Mouse (Mus musculus): ENCODE measurements around the gene A930004D18Rik.
A peak's percentile ranks its signal among the peaks of the same experiment; 100 is the strongest.

The A930004D18Rik gene

DNA sequence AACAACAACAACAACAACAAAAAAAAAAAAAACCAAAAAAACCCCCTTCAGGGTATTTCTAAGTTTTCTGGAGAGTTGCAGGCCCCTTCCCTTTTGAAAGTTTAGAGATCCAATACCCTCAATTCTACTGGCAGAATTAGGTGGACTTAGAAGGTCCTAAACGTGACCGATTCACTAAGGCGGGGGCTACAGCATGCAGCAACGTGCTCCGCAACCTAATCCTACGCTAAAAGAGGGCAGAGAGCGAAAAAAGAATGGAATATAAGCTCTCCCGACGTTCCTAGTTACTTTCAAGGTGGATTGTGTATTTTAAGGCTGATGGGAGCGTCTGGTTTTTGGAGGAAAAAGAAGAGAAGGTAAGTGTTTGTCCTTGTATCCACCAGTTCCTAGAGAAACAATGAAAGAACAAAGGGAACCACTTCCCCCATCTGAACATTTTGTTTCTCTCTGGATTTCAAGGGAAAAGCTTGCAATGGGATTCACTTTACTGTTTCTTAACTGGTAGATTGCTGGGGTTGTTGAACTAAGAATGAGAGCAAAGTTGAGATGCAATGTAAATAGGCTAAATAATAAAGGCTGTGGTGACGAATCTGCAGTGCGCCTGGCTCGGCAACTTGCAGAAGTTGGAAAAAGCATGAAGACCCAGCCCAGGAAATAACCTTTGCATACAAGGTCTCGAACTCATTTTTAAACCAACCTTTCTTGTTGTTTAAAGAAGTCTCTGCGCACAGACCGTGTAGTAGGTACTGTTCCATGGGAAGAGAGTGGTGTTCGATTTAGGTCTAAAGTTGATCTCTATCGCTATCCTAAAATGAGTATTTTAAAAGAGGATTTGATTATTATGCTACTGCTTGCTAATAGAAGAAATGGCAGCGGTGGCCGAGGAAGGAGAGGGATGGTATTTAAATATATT, 17.7 kb upstream of the A930004D18Rik start, which contains the start of gene Mllt10:
Gene Mllt10 (plus strand): TSS at position 222 of the 913 bp plus-strand sequence.
- Histone ChIP-seq H3K36me3 (ENCODE audit: insufficient read depth, low read length) (no peaks in the 10 kb centered on the region), H3K4me3 (replicated peaks; ENCODE audit: low read length) (peak within 1 kb of the TSS; percentile 83), H3K27me3 (ENCODE audit: insufficient read depth, low read length) (peaks cover 21% of the 10 kb centered on the region), H3K9me3 (ENCODE audit: low read length) (no peaks in the 10 kb centered on the region), H3K4me1 (replicated peaks; ENCODE audit: low read depth, low read length) (peaks cover 37% of the 10 kb centered on the region)
- no peak for TF ChIP-seq CTCF (conservative IDR thresholded peaks at IDR 0.05; ENCODE audit: low read length)
- no peak for TF ChIP-seq NANOG (IDR thresholded peaks at IDR 0.05; ENCODE audit: borderline replicate concordance, low read length)
- no peak for TF ChIP-seq POU5F1 (IDR thresholded peaks at IDR 0.05; ENCODE audit: borderline replicate concordance, low read length)

GRCm38 (mm10) chr2:18053951-18054530, 16.5 kb upstream of the A930004D18Rik start:
- peaks cover 32% of the 10 kb centered on the region for H3K27me3 ChIP-seq (ENCODE audit: insufficient read depth, low read length)
- TF ChIP-seq NANOG (IDR thresholded peaks at IDR 0.05; ENCODE audit: borderline replicate concordance, low read length) (no peak), CTCF (conservative IDR thresholded peaks at IDR 0.05; ENCODE audit: low read length) (no peak), POU5F1 (IDR thresholded peaks at IDR 0.05; ENCODE audit: borderline replicate concordance, low read length) (no peak)
- no peaks in the 10 kb centered on the region for H3K9me3 ChIP-seq (ENCODE audit: low read length)
- H3K4me1 ChIP-seq (replicated peaks; ENCODE audit: low read depth, low read length): peaks cover 49% of the 10 kb centered on the region
- no peaks in the 10 kb centered on the region for H3K36me3 ChIP-seq (ENCODE audit: insufficient read depth, low read length)
- no peak overlapping the region for H3K4me3 ChIP-seq (replicated peaks; ENCODE audit: low read length)

- H3K36me3 ChIP-seq (ENCODE audit: insufficient read depth, low read length): no peaks in the 10 kb centered on the region
- no peaks in the 10 kb centered on the region for H3K9me3 ChIP-seq (ENCODE audit: low read length)
- no peak overlapping the region for H3K4me3 ChIP-seq (replicated peaks; ENCODE audit: low read length)
- H3K27me3 ChIP-seq (ENCODE audit: insufficient read depth, low read length): peaks cover 37% of the 10 kb centered on the region
- peaks cover 52% of the 10 kb centered on the region for H3K4me1 ChIP-seq (replicated peaks; ENCODE audit: low read depth, low read length)
- TF ChIP-seq CTCF (conservative IDR thresholded peaks at IDR 0.05; ENCODE audit: low read length) (no peak), NANOG (IDR thresholded peaks at IDR 0.05; ENCODE audit: borderline replicate concordance, low read length) (no peak), POU5F1 (IDR thresholded peaks at IDR 0.05; ENCODE audit: borderline replicate concordance, low read length) (no peak)
Observed at GRCm38 (mm10) chr2:18053243-18053950, 15.9 kb upstream of the A930004D18Rik start.

- peaks cover 52% of the 10 kb centered on the region for H3K4me1 ChIP-seq (replicated peaks; ENCODE audit: low read depth, low read length)
- H3K27me3 ChIP-seq (ENCODE audit: insufficient read depth, low read length): peaks cover 43% of the 10 kb centered on the region
- TF ChIP-seq NANOG (IDR thresholded peaks at IDR 0.05; ENCODE audit: borderline replicate concordance, low read length) (no peak), CTCF (conservative IDR thresholded peaks at IDR 0.05; ENCODE audit: low read length) (no peak), POU5F1 (IDR thresholded peaks at IDR 0.05; ENCODE audit: borderline replicate concordance, low read length) (no peak)
- H3K9me3 ChIP-seq (ENCODE audit: low read length): no peaks in the 10 kb centered on the region
- H3K4me3 ChIP-seq (replicated peaks; ENCODE audit: low read length): no peak overlapping the region
- no peaks in the 10 kb centered on the region for H3K36me3 ChIP-seq (ENCODE audit: insufficient read depth, low read length)
Observed at GRCm38 (mm10) chr2:18052581-18052980, 15.0 kb upstream of the A930004D18Rik start.

- Histone ChIP-seq H3K4me1 (replicated peaks; ENCODE audit: low read depth, low read length) (peaks cover 55% of the 10 kb centered on the region), H3K9me3 (ENCODE audit: low read length) (no peaks in the 10 kb centered on the region), H3K4me3 (replicated peaks; ENCODE audit: low read length) (no peak overlapping the region), H3K36me3 (ENCODE audit: insufficient read depth, low read length) (no peaks in the 10 kb centered on the region), H3K27me3 (ENCODE audit: insufficient read depth, low read length) (peaks cover 49% of the 10 kb centered on the region)
- TF ChIP-seq CTCF (conservative IDR thresholded peaks at IDR 0.05; ENCODE audit: low read length) (no peak), POU5F1 (IDR thresholded peaks at IDR 0.05; ENCODE audit: borderline replicate concordance, low read length) (no peak), NANOG (IDR thresholded peaks at IDR 0.05; ENCODE audit: borderline replicate concordance, low read length) (no peak)
Observed at GRCm38 (mm10) chr2:18051831-18052170, 14.3 kb upstream of the A930004D18Rik start.

- peaks cover 61% of the 10 kb centered on the region for H3K4me1 ChIP-seq (replicated peaks; ENCODE audit: low read depth, low read length)
- TF ChIP-seq POU5F1 (IDR thresholded peaks at IDR 0.05; ENCODE audit: borderline replicate concordance, low read length) (no peak), CTCF (conservative IDR thresholded peaks at IDR 0.05; ENCODE audit: low read length) (no peak), NANOG (IDR thresholded peaks at IDR 0.05; ENCODE audit: borderline replicate concordance, low read length) (no peak)
Observed at GRCm38 (mm10) chr2:18051026-18051830, 13.7 kb upstream of the A930004D18Rik start.

GRCm38 (mm10) chr2:18050541-18050985, 13.0 kb upstream of the A930004D18Rik start:
- Histone ChIP-seq H3K4me3 (replicated peaks; ENCODE audit: low read length) (no peak overlapping the region), H3K27me3 (ENCODE audit: insufficient read depth, low read length) (peaks cover 61% of the 10 kb centered on the region), H3K36me3 (ENCODE audit: insufficient read depth, low read length) (no peaks in the 10 kb centered on the region), H3K9me3 (ENCODE audit: low read length) (no peaks in the 10 kb centered on the region), H3K4me1 (replicated peaks; ENCODE audit: low read depth, low read length) (peaks cover 67% of the 10 kb centered on the region)
- TF ChIP-seq CTCF (conservative IDR thresholded peaks at IDR 0.05; ENCODE audit: low read length) (no peak), NANOG (IDR thresholded peaks at IDR 0.05; ENCODE audit: borderline replicate concordance, low read length) (no peak)

More at GRCm38 (mm10) chr2:18051026-18051830, 13.7 kb upstream of the A930004D18Rik start:
- Histone ChIP-seq H3K27me3 (ENCODE audit: insufficient read depth, low read length) (peaks cover 55% of the 10 kb centered on the region), H3K4me3 (replicated peaks; ENCODE audit: low read length) (no peak overlapping the region), H3K9me3 (ENCODE audit: low read length) (no peaks in the 10 kb centered on the region), H3K36me3 (ENCODE audit: insufficient read depth, low read length) (no peaks in the 10 kb centered on the region)
